Mouse (Mus musculus) 3134 (cell line): Measurements from ENCODE around the gene Olfr883.

ENCODE experiments used
- DNase-seq: peaks from one replicate; pipeline ENCODE4 v3.0.0-alpha.2; 2011; ENCODE audit warnings: low spot score; ENCODE audit not compliant: insufficient read length; ENCODE audit errors: extremely low read depth

Olfr883 gene

DNA sequence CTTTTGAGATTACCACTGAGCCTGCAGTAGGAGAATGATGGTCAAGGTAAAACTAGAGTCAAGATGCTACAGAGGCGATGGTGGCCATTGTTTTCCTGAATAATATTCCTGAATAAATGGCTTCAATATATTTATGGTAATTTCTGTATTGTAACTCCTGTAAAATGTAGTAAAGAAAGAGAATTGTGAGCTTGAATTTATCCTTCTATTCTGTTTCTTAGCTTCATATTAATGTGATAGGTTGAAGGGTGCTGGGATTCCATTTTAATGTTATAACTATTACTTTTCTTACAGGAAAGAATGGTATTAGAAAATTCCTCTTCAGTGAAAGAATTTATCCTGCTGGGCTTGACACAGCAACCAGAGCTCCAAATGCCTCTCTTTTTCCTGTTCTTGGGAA lies at the start of gene Olfr883:
Gene Olfr883, plus strand, starts transcription at position 301 of the 400 bp plus-strand sequence.
- DNase-seq, result no peak

GRCm38 (mm10) chr9:37991525-37991924 lies 34.1 kb upstream of the Olfr883 start, which contains the start of gene Olfr881:
Olfr881 (plus strand) TSS chr9:37991825.
- no peak for DNase-seq

DNA sequence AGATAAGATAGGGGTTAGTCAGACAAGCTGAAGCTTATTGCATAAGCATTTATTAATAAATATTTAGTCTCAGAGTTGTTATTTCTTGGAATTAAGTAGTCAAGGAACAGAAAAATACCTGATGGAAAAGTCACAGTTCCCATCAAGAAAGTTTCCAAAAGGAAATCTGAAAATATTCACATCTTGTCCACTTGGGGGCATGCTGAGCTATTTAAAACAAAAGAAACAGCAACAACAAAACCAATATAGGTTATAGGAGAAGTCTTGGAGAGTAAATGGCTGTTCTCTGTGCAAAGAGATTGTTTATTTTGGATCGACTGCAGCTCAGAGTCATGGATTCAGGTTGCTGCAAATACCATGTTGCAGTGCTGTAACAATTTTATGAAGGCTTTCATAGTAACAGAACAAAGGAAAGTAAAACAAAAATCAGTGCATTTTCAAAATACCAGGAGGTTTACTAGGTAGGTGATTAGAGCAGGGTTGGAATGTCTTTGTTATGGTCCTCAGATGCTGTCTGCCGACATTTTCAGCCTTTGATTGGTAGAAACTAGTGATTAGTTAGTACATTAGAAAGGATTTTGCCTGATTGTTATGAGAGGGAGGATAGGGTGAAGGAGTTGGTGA lies 26.9 kb upstream of the Olfr883 start:
- DNase-seq, result no peak

DNA sequence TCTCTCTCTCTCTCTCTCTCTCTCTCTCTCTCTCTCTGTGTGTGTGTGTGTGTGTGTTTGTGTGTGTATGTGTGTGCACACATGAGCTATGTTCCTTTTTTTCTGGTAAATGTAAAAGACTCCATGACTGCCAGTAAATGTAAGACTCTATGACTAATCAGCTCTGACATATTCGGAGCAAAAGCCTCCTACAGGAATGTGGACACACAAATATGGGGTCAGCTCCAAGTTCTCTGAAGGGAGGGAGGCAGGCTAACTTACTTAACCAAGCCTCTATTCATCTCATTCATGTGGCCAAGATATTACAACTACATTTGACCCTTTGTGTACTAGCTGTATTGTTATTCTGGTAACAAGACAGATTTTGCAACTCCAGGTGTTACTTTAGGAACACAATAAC lies 25.6 kb upstream of the Olfr883 start:
- DNase-seq, result no peak

DNA sequence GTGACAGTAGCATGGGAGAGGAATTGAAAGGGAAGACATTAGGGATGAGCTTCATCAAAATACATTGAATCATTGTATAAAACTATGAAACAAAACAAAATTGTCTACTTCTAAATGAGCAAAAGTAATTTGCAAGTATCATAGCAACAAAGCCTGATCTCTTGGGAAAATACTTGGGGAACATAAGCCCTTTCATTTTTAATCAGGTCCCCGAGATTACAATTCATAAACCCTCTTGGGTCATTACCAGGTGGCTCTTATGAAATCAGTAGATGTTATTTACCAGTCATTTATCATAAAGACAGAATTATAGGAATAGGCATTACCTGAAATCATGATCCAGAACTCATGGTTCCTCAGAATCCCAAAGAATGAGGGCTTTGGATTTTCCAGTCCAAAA lies 20.6 kb downstream of the Olfr883 start, which contains the start of gene Olfr884:
Gene Olfr884, plus strand, starts transcription at position 301 of the 400 bp plus-strand sequence.
- DNase-seq, result no peak

- DNase-seq, result no peak
Measured at GRCm38 (mm10) chr9:38061022-38061421, 35.4 kb downstream of the Olfr883 start, which contains the start of gene Olfr885. Olfr885 (plus strand) TSS chr9:38061322.
